Mouse (Mus musculus) ES-Bruce4 (cell line): Measurements from ENCODE around the gene Gm45713. TPM values are rescaled to one million over a fixed set of nuclear protein-coding genes. Genes with fewer than 3 reads are reported as not detected.

Experiments
- H3K27ac ChIP-seq: 2 replicates; pipeline ENCODE4 v1.5.1; 2012; ENCODE audit warnings: low read length, inconsistent platforms; ENCODE audit not compliant: insufficient read depth
- H3K27me3 ChIP-seq: 2 replicates; pipeline ENCODE4 v1.6.1; 2012; ENCODE audit warnings: mild to moderate bottlenecking, low read length, inconsistent platforms; ENCODE audit not compliant: control insufficient read depth, poor library complexity, insufficient read depth, severe bottlenecking
- H3K36me3 ChIP-seq: 2 replicates; pipeline ENCODE4 v1.6.1; 2012; ENCODE audit warnings: inconsistent platforms, mild to moderate bottlenecking, low read length, moderate library complexity; ENCODE audit not compliant: control insufficient read depth, poor library complexity, insufficient read depth, severe bottlenecking
- H3K4me1 ChIP-seq: one replicate; pipeline ENCODE4 v1.8.1; 2011; ENCODE audit warnings: low read length; ENCODE audit not compliant: control insufficient read depth, insufficient read depth
- H3K4me3 ChIP-seq: 2 replicates; pipeline ENCODE4 v1.5.1; 2011; ENCODE audit warnings: low read depth, mild to moderate bottlenecking, low read length
- H3K9ac ChIP-seq: 2 replicates; pipeline ENCODE4 v1.6.1; 2012; ENCODE audit warnings: low read depth, mild to moderate bottlenecking, inconsistent platforms; ENCODE audit not compliant: poor library complexity, severe bottlenecking
- H3K9me3 ChIP-seq: replicated peaks from 2 replicates; pipeline ENCODE4 v1.6.1; 2012; ENCODE audit warnings: mild to moderate bottlenecking, low read length, inconsistent platforms; ENCODE audit not compliant: control insufficient read depth, poor library complexity, insufficient read depth, severe bottlenecking
- CTCF ChIP-seq: IDR thresholded peaks from one replicate; pipeline ENCODE4 v1.8.1; 2011; ENCODE audit warnings: low read depth, low read length
- EP300 ChIP-seq: IDR thresholded peaks from 2 replicates; pipeline ENCODE4 v1.6.1; 2011; ENCODE audit warnings: low read depth, low read length; ENCODE audit not compliant: insufficient read depth
- POLR2A ChIP-seq: IDR thresholded peaks from one replicate; pipeline ENCODE4 v1.8.1; 2011; ENCODE audit warnings: low read length; ENCODE audit not compliant: insufficient read depth
- polyA plus RNA-seq: library from polyadenylated mRNA; stranded (reverse); fragments of >200 nt; gene quantifications from 2 replicates; pipeline ENCODE4 v1.2.4, GENCODE M21; 2011; ENCODE audit warnings: low read depth; ENCODE audit not compliant: missing spikeins, insufficient read depth, insufficient read length

The Gm45713 gene
- polyA plus RNA-seq, 1 experiment: not detected

DNA sequence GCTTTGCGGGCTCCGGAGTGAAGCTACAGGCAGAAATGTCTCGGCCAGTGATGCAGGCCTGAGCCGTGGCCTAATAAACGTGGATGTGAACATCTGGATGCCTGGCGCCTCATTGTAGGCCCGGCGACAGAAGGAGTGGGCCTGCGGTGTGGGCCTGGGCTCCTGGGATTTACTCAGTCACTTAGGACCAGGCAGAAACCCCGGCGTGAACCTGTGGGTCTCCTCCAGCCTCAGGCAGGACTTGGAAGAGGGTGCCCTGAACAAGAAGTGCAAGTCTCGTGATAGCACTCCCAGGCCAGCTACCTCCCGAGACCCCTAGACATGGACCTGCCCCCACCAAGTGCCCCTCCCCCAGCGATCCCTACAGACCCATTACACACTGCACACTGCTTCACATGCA lies 58.7 kb downstream of the Gm45713 start:
- TF ChIP-seq CTCF (no peak), EP300 (no peak), POLR2A (no peak)
- Histone ChIP-seq H3K27ac (no peak overlapping the region), H3K27me3 (no peaks in the 10 kb centered on the region), H3K9ac (no peak overlapping the region), H3K4me1 (no peaks in the 10 kb centered on the region), H3K9me3 (no peaks in the 10 kb centered on the region), H3K36me3 (no peaks in the 10 kb centered on the region), H3K4me3 (no peak overlapping the region)

DNA sequence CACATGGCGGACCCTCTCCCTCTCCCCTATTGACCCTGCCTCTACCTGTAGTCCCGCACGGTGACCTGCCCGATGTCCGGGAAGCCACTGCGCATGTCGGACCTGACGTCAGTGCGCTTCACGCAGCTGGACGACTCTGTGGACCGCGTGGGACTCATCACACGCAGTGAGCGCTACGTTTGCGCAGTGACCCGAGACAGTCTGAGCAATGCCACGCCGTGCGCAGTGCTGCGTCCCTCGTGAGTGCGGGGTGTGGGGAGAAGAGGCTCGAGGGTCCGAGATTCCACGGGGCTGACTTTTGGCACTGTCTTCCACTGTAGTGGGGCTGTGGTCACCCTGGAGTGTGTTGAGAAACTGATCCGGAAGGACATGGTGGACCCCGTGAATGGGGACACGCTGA lies 59.5 kb downstream of the Gm45713 start:
- no peaks in the 10 kb centered on the region for H3K4me1 ChIP-seq
- no peak overlapping the region for H3K27ac ChIP-seq
- H3K36me3 ChIP-seq: no peaks in the 10 kb centered on the region
- no peaks in the 10 kb centered on the region for H3K27me3 ChIP-seq
- H3K4me3 ChIP-seq: peak overlapping the region; percentile 57
- TF ChIP-seq CTCF (no peak), POLR2A (no peak), EP300 (no peak)
- no peaks in the 10 kb centered on the region for H3K9me3 ChIP-seq
- peak overlapping the region; percentile 25; the same call in 1 of the 2 replicates for H3K9ac ChIP-seq

Other genes with a start within 250 kb of the Gm45713 start
- gene Med25, start 243.5 kb downstream of the Gm45713 start, polyA plus RNA-seq: 54.0 and 65.6 TPM in 2 replicates
- 15.5 and 17.5 TPM in 2 replicates for gene Fuz, start 240.2 kb downstream of the Gm45713 start, polyA plus RNA-seq
- 88.5 and 107 TPM in 2 replicates for gene Ap2a1, start 206.7 kb downstream of the Gm45713 start, polyA plus RNA-seq
- not detected in 2 replicates for gene Tsks, start 193.0 kb downstream of the Gm45713 start, polyA plus RNA-seq
- 73.3 and 84.5 TPM in 2 replicates for gene Cpt1c, start 161.4 kb downstream of the Gm45713 start, polyA plus RNA-seq
- gene Prmt1, start 149.7 kb downstream of the Gm45713 start, polyA plus RNA-seq: 461 and 485 TPM in 2 replicates
- gene Irf3, start 138.6 kb downstream of the Gm45713 start, polyA plus RNA-seq: 56.1 and 57.5 TPM in 2 replicates
- 41.9 and 46.8 TPM in 2 replicates for gene Bcl2l12, start 137.5 kb downstream of the Gm45713 start, polyA plus RNA-seq
- 64.2 and 73.2 TPM in 2 replicates for gene Scaf1, start 119.9 kb downstream of the Gm45713 start, polyA plus RNA-seq
- 72.4 and 80.4 TPM in 2 replicates for gene Rras, start 118.3 kb downstream of the Gm45713 start, polyA plus RNA-seq
- gene Prr12, start 83.3 kb downstream of the Gm45713 start, polyA plus RNA-seq: 35.0 and 35.5 TPM in 2 replicates
- gene Nosip, start 73.8 kb downstream of the Gm45713 start, polyA plus RNA-seq: 58.1 and 62.4 TPM in 2 replicates
- gene Prrg2, start 73.6 kb downstream of the Gm45713 start, polyA plus RNA-seq: 7.7 and 12.0 TPM in 2 replicates
- 66.7 and 88.2 TPM in 2 replicates for gene Rcn3, start 44.0 kb downstream of the Gm45713 start, polyA plus RNA-seq
- gene Fcgrt, start 32.4 kb downstream of the Gm45713 start, polyA plus RNA-seq: 2.0 and 2.5 TPM in 2 replicates
- gene Rps11, start 11.8 kb downstream of the Gm45713 start, polyA plus RNA-seq: 2,753 and 2,969 TPM in 2 replicates
- 3,729 and 4,020 TPM in 2 replicates for gene Rpl13a, start 7.5 kb downstream of the Gm45713 start, polyA plus RNA-seq
- gene Flt3l, start 201 bp upstream of the Gm45713 start, polyA plus RNA-seq: 3.0 and 3.7 TPM in 2 replicates
- gene Pih1d1, start 18.1 kb upstream of the Gm45713 start, polyA plus RNA-seq: 38.5 and 43.6 TPM in 2 replicates
- gene Aldh16a1, start 18.4 kb upstream of the Gm45713 start, polyA plus RNA-seq: 36.9 and 44.2 TPM in 2 replicates
- 0.94 and 1.6 TPM in 2 replicates for gene Slc17a7, start 27.7 kb upstream of the Gm45713 start, polyA plus RNA-seq
- gene Gfy, start 43.3 kb upstream of the Gm45713 start, polyA plus RNA-seq: 0.68 and 1.2 TPM in 2 replicates
- gene Pth2, start 44.8 kb upstream of the Gm45713 start, polyA plus RNA-seq: not detected in 2 replicates
- 2.2 and 2.6 TPM in 2 replicates for gene Ccdc155, start 68.7 kb upstream of the Gm45713 start, polyA plus RNA-seq
- 4.2 and 8.6 TPM in 2 replicates for gene Dkkl1, start 75.9 kb upstream of the Gm45713 start, polyA plus RNA-seq
- 147 and 152 TPM in 2 replicates for gene Tead2, start 79.5 kb upstream of the Gm45713 start, polyA plus RNA-seq
- gene Cd37, start 102.9 kb upstream of the Gm45713 start, polyA plus RNA-seq: 2.2 and 3.4 TPM in 2 replicates
- gene Slc6a16, start 104.9 kb upstream of the Gm45713 start, polyA plus RNA-seq: 0.55 and 0.63 TPM in 2 replicates
- not detected in 2 replicates for gene Slc6a21, start 141.3 kb upstream of the Gm45713 start, polyA plus RNA-seq
- gene Trpm4, start 197.5 kb upstream of the Gm45713 start, polyA plus RNA-seq: 18.9 and 19.8 TPM in 2 replicates
- gene Hrc, start 199.1 kb upstream of the Gm45713 start, polyA plus RNA-seq: 5.2 and 6.9 TPM in 2 replicates
- 7.2 and 9.3 TPM in 2 replicates for gene Ppfia3, start 230.8 kb upstream of the Gm45713 start, polyA plus RNA-seq
- gene Lin7b, start 234.4 kb upstream of the Gm45713 start, polyA plus RNA-seq: 0.88 TPM in 1 of 2 replicates, not detected in the other